Mouse (Mus musculus) embryonic stem cell, embryonic (primary cell): ENCODE results near the gene Dnajc22.

Experiments
- CTCF ChIA-PET, 4 experiments: fragments of 300-600 bp in 2 of 4; fragments of 350-600 bp in 2 of 4; sonication (Branson Sonifier 250); formaldehyde crosslinking; loops; one replicate each; lab custom pipeline; 2022; ENCODE audit warnings: inconsistent platforms in 2 of 4; lab: Charles Lee
- POLR2A ChIA-PET, 4 experiments: fragments of 300-600 bp in 2 of 4; fragments of 350-600 bp in 2 of 4; sonication (Branson Sonifier 250); formaldehyde crosslinking; loops; one replicate each; lab custom pipeline; 2022; ENCODE audit warnings: antibody characterized with exemption in 4 of 4, inconsistent platforms in 1 of 4; lab: Charles Lee

Dnajc22 gene

DNA sequence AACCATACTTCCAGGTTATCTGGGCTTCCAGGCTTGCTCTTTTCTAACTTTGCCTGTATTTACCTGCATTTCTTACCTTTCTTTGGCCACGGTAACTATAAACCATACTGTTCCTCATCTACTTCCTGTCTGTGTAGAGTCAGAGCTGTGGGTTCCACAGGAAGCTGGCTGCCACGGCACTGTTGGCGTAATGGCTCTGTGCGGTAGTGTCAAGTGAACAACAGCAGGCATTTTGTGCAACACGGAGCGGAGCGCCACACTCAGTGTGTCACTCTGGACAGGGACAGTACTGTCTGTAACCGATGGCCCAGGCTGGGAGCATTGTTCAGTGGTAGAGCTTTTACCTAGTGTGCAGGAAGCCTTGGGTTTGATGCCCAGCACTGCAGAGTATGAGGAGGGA lies 60.5 kb downstream of the Dnajc22 start:
- CTCF ChIA-PET = interaction anchor here in 2 of 4 experiments (0.6 to 1.5 kb wide), 3 partner anchors 14 to 16 kb away, joined by 3 to 8 read pairs (median 4); no protein-coding TSS in a partner anchor
- POLR2A ChIA-PET = interaction anchor here in 3 of 4 experiments (0.6 to 1.5 kb wide), 4 partner anchors 14 to 28 kb away, joined by 3 to 6 read pairs (median 3); no protein-coding TSS in a partner anchor
